Mouse (Mus musculus): ENCODE results near the gene Dnah11.

GRCm38 (mm10) chr12:118112599-118112998 lies 86.2 kb downstream of the Dnah11 start:
- TF ChIP-seq CTCF (IDR thresholded peaks at IDR 0.05; ENCODE audit: borderline replicate concordance, extremely low read depth, insufficient read depth, insufficient read length) (no peak), POLR2A (IDR thresholded peaks at IDR 0.05; ENCODE audit: borderline replicate concordance, extremely low read depth, insufficient read depth, insufficient read length, poor library complexity, severe bottlenecking) (no peak)
